Mouse (Mus musculus) T-helper 17 cell (primary cell): ENCODE measurements around the gene Gpr183.

ENCODE experiments used
- in situ Hi-C, 2 experiments: fragments of 300-600 bp; cut with MboI, MseI; formaldehyde crosslinking; loops; 1 replicate in 1 of 2; 2 replicates in 1 of 2; pipeline ENCODE4 v1.15.1; 2025; ENCODE audit warnings: high pct_unique_total_duplicates in 2 of 2

The Gpr183 gene

GRCm38 (mm10) chr14:121933906-121934596 is 30.9 kb downstream of the Gpr183 start:
- in situ Hi-C loops, result loop anchor here (5.0 kb wide), 1 partner anchor 128 kb away; no protein-coding TSS in a partner anchor

GRCm38 (mm10) chr14:121932180-121932579 is 32.8 kb downstream of the Gpr183 start:
- in situ Hi-C loops, result loop anchor here (5.0 kb wide), 1 partner anchor 130 kb away; no protein-coding TSS in a partner anchor

- in situ Hi-C loops, result loop anchor here (5.0 kb wide), 1 partner anchor 131 kb away; no protein-coding TSS in a partner anchor
Measured at GRCm38 (mm10) chr14:121931594-121931993, 33.4 kb downstream of the Gpr183 start.

- in situ Hi-C loops, result loop anchor here (5.0 kb wide), 1 partner anchor 131 kb away; no protein-coding TSS in a partner anchor
Measured at GRCm38 (mm10) chr14:121930731-121931383, 34.1 kb downstream of the Gpr183 start.

- in situ Hi-C loops, result no loop called here
Measured at GRCm38 (mm10) chr14:121929243-121929951, 35.6 kb downstream of the Gpr183 start.

GRCm38 (mm10) chr14:121928375-121929137 is 36.4 kb downstream of the Gpr183 start:
- in situ Hi-C loops, result no loop called here

GRCm38 (mm10) chr14:121927451-121927850 is 37.5 kb downstream of the Gpr183 start:
- in situ Hi-C loops, result no loop called here

GRCm38 (mm10) chr14:121926901-121927300 is 38.1 kb downstream of the Gpr183 start:
- in situ Hi-C loops, result no loop called here

GRCm38 (mm10) chr14:121924876-121925275 is 40.1 kb downstream of the Gpr183 start:
- in situ Hi-C loops, result loop anchor here in 1 of 2 experiments (5.0 kb wide), 1 partner anchor 58 kb away; no protein-coding TSS in a partner anchor

GRCm38 (mm10) chr14:121922731-121923130 is 42.3 kb downstream of the Gpr183 start:
- in situ Hi-C loops, result loop anchor here in 1 of 2 experiments (5.0 kb wide), 1 partner anchor 55 kb away; no protein-coding TSS in a partner anchor

- in situ Hi-C loops, result loop anchor here in 1 of 2 experiments (5.0 kb wide), 1 partner anchor 55 kb away; no protein-coding TSS in a partner anchor
Measured at GRCm38 (mm10) chr14:121922016-121922415, 43.0 kb downstream of the Gpr183 start.

GRCm38 (mm10) chr14:121920511-121921124 is 44.4 kb downstream of the Gpr183 start:
- in situ Hi-C loops, result loop anchor here in 1 of 2 experiments (5.0 kb wide), 1 partner anchor 53 kb away; no protein-coding TSS in a partner anchor

- in situ Hi-C loops, result loop anchor here in 1 of 2 experiments (5.0 to 10.0 kb wide), 2 partner anchors 52 to 1085 kb away; no protein-coding TSS in a partner anchor
Measured at GRCm38 (mm10) chr14:121919752-121920151, 45.2 kb downstream of the Gpr183 start.

- in situ Hi-C loops, result loop anchor here in 1 of 2 experiments (10.0 kb wide), 1 partner anchor 1083 kb away; no protein-coding TSS in a partner anchor
Measured at GRCm38 (mm10) chr14:121918266-121918665, 46.7 kb downstream of the Gpr183 start.

GRCm38 (mm10) chr14:121916311-121917094 is 48.5 kb downstream of the Gpr183 start:
- in situ Hi-C loops, result loop anchor here in 1 of 2 experiments (10.0 kb wide), 1 partner anchor 1082 kb away; no protein-coding TSS in a partner anchor

- in situ Hi-C loops, result loop anchor here in 1 of 2 experiments (10.0 kb wide), 1 partner anchor 1081 kb away; no protein-coding TSS in a partner anchor
Measured at GRCm38 (mm10) chr14:121915621-121916020, 49.4 kb downstream of the Gpr183 start, which contains the start of gene Gpr18. Gpr18 (minus strand) TSS chr14:121915781.

- in situ Hi-C loops, result loop anchor here in 1 of 2 experiments (10.0 kb wide), 1 partner anchor 1080 kb away; no protein-coding TSS in a partner anchor
Measured at GRCm38 (mm10) chr14:121915143-121915542, 49.9 kb downstream of the Gpr183 start.

- in situ Hi-C loops, result loop anchor here (5.0 to 10.0 kb wide), 2 partner anchors 40 to 1078 kb away; no protein-coding TSS in a partner anchor
Measured at GRCm38 (mm10) chr14:121912501-121912900, 52.5 kb downstream of the Gpr183 start.

- in situ Hi-C loops, result loop anchor here (5.0 to 10.0 kb wide), 2 partner anchors 38 to 1075 kb away; no protein-coding TSS in a partner anchor
Measured at GRCm38 (mm10) chr14:121909868-121910267, 55.1 kb downstream of the Gpr183 start.
